Mouse (Mus musculus): ENCODE data around the gene Rpl11.
"Not testable (repeated sequence)": the region's sequence is repeated elsewhere in the genome, so short reads cannot be mapped to it uniquely, and the experiment has no call there.

Gene Rpl11

DNA sequence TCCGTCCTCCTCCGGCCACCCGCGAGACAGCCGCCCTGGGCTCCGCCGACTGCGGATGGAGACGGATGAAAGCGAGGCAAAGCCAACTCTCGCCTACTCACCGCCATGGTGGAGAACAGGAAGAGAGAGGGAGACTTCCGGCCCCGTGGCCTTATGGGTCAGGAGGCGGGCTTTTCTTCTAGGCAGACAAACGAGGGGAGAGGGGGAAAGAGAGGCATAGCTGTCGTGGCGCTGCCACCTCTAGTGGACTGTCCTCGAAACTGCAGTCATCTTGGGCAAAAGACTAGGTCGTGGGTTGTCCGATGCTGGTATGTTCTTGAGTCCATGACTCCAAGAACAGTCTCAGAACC is at the start of gene Rpl11:
Gene Rpl11 (minus strand): TSS at position 182 of the 350 bp plus-strand sequence.
- DNase-seq (ENCODE audit: inconsistent age in 2 of 2, low spot score in 1 of 2) = peak; percentile 93 to 97

DNA sequence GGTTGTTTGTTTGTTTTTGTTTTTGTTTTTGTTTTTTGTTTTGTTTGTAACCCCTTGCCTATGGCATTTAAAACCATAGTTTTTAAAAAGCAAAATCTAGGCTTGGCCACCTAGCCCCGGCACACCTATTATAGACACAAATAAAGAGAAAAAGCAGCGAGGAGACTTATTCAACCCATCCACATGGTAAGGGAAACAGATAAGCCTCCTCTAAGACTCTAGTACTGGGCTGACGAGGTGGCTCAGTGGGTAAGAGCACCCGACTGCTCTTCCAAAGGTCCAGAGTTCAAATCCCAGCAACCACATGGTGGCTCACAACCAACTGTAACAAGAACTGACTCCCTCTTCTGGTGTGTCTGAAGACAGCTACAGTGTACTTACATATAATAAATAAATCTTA is 48.5 kb upstream of the Rpl11 start:
- not testable (repeated sequence) for DNase-seq (ENCODE audit: inconsistent age in 2 of 2, low spot score in 1 of 2)

DNA sequence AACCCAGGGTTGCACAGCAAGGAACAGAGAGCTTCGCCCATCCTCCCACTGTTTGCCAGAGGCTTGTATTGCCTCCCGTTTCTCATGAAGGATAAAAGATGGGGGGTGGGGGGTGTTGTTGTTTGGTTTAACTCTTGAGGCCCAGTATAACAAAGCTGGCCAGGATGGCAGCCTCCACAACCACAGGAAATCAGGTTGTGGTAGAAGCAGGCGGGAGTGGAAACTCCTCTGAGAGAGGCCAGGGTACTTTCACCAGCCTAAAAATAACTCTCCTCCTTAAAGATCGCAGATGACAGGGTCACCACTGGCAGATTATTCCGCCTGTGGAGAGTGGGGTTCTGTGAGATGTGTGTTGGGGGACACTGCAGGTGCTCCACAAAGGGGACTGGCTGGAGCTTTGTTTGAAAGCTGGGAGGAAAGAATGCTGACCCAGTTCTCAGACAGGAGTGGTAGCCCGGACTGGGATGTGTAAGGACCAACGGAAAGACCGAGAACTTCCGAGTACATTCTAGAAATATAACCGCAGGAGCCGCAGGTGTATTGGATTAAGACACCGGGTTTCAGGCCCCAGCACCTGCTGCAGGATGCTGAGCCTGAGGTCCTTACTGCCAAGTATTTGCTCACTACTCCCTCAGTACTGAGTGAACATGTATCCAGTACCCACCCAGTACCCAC is 47.3 kb upstream of the Rpl11 start:
- no peak for DNase-seq (ENCODE audit: inconsistent age in 2 of 2, low spot score in 1 of 2)

DNA sequence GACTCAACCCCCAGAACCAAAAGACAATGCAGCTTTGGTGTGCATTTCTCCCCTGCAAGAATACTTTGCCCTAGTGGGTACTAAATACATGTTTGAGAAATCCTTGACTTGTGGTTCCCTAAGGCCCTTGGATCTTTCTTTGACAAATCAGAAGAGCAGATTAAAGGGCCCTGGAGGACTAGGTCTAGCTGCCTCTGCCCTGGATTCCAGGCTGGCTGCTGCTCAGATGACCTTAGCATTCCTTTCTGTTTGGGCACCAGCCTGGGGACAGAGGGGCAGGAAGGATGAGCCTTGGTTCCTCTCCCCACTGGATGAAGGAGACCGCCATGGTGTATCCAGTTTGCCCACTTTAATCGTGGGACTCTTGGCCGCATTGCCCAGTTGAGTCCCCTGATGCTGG is 45.2 kb upstream of the Rpl11 start:
- peak in 1 of 2 experiments; percentile 74 for DNase-seq (ENCODE audit: inconsistent age in 2 of 2, low spot score in 1 of 2)

DNA sequence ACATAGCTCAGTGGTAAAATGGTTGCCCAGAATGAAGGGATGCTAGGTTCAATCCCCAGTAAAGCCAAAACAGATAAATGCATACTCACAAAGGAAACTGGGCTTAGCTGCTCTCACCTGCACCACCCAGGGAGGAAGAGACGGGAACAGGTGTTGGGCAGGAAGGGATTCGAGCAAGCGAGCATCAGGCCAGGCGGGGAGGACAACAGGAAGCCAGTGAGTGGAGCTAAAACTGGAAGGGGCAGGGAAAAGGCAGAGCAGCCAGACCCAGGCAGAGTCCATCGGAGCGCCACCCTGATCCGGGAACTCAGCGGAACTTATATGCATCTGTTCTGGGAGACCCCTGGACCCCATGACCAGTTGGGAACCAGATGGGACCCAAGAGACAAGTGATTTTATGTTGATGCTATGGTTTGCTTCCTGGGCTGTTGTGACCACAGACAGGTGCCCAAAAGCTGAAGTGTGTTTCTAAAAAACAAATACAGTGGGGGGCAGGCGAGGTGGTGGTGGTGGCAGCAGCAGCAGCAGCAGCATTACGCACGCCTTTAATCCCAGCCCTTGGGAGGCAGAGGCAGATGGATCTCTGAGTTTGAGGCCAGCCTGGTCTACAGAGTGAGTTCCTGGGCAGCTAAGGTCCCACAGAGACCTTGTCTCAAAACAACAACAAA is 43.4 kb upstream of the Rpl11 start:
- DNase-seq (ENCODE audit: inconsistent age in 2 of 2, low spot score in 1 of 2) = no peak

DNA sequence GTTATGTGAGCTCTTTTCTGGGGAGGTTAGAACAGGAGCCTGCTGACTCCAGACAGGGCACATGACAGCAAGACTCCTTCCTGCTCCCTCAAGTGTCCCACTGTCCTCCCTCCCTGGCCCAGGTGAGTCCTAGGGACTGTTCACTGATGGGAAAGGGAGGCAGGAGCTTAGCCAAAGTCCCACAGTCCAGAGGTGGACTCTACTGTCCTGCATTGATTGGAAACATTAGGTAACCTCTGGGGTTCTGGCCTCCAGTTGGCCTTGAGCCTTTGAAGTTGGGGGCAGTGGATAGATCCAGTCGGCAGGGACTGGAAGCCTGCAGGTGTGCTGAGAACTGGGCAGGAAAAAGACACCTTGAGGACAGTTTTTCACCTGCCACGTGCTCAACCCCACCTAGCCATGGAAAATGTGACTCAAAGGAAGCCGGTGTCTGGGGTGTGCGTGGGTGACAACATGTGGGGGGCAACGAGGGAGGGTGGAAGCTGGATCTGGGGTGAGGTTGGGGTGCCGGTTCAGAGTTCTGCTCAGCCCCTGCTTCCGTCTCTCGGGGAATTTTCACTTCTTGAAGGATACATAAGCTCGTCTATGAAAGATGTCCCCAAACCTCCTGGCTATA is 42.4 kb upstream of the Rpl11 start:
- no peak for DNase-seq (ENCODE audit: inconsistent age in 2 of 2, low spot score in 1 of 2)

DNA sequence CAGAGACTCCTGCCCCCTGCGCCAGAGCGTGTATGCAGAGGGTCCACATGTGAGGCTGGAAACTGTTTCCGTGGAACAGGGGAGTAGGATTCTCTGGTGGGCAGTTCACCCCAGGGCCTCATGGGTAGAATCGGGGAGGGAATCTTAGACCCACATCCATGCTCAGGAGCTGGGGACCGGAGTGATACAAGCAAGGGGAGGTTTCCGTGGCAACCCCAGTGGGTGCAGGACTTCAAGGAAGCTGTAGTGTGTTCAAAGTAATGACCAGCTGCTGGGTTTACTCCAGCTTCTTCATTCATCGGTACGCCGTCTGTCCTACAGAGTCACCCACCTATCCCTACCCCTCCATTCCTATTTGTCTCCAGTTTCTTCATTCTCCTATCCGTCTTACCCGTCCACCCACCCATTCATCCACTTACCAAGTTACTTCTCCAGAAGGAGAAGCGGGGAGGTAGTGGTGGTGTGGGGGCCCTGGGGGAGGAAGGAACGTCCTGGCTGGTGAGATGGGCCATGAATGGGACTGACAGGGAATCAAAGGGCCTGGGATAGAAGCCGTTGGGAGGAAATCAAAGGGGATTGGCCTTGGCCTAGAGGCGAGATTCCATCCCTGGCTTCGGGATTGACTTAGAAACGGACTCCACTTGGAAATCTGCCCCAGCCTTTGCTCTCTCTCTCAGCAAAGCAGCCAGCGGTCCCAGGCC is 41.4 kb upstream of the Rpl11 start:
- DNase-seq (ENCODE audit: inconsistent age in 2 of 2, low spot score in 1 of 2) = peak; percentile 51 to 78

DNA sequence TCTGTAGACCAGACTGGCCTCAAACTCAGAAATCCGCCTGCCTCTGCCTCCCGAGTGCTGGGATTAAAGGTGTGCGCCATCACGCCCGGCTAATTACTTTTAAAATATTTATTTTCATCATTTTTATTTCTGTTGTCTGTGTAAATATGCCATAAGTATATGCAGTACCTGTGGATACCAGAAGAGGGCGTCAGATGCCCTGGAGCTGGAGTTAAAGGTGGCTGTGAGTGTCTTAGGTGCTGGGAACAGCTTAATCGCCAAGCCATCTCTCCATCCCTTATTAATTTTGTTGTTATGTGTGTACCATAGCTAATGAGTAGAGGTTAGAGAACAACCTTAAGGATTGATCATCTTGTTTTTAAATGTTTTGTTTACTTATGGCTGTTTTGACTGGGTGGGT is 39.3 kb upstream of the Rpl11 start:
- DNase-seq (ENCODE audit: inconsistent age in 2 of 2, low spot score in 1 of 2) = no peak

DNA sequence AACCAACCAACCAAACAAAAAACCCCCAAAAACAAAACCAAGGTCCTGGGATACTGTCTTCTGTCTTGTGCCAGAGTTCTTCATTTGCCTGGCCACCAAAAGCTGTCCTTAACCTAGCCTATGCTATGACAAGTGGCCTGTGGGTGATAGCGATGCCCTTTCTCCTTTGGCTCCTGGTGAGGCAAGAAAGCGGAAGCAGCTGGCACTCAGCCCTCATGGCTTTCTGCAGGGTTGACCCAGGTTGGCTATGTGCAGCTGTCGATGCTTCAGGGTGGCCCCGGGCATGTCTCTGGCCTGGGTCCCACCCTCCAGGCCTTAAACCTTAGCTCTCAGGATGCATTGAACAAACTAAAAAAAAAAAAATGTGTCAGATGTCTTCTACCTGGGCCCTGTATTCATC is 38.1 kb upstream of the Rpl11 start:
- DNase-seq (ENCODE audit: inconsistent age in 2 of 2, low spot score in 1 of 2) = peak in 1 of 2 experiments; percentile 39

DNA sequence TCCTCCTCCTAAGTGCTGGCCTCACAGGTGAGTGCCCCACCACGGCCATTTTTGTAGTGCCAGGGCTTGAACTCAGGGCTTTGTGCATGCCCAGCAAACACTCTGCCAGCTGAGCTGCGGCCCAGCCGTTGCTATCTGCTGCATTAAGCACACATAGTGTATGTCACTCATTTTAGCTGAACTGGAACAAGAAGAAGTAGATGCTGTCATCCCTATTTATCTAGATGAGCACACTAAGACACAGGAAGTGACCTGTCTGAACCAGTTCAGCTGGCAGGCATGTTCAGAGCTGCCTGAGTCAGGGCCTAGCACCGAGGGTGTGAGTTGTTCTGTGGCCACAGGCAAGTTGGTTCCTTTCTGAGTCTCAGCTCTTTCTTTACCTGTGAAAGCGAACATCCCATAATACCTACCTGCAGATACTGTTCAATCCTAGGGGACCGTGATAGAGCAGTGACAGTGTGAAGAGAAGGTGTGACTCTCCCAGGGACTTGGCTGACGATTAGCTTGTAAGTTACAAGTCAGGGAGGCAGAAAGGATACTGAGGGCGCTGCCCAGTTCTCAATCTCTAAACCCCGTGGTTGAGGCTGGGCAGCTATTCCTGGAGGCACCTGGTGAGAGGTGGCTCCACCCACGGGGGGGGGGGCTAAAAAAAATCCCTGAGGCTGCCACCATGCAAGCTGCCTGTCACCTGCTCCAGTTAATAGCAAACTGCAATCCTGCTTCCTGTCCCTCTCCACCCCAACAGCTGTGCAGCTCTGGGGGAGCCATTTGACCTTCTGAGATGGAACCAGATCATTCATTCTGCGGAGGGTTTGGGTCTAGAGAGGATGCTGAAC is 36.7 kb upstream of the Rpl11 start:
- no peak for DNase-seq (ENCODE audit: inconsistent age in 2 of 2, low spot score in 1 of 2)

DNA sequence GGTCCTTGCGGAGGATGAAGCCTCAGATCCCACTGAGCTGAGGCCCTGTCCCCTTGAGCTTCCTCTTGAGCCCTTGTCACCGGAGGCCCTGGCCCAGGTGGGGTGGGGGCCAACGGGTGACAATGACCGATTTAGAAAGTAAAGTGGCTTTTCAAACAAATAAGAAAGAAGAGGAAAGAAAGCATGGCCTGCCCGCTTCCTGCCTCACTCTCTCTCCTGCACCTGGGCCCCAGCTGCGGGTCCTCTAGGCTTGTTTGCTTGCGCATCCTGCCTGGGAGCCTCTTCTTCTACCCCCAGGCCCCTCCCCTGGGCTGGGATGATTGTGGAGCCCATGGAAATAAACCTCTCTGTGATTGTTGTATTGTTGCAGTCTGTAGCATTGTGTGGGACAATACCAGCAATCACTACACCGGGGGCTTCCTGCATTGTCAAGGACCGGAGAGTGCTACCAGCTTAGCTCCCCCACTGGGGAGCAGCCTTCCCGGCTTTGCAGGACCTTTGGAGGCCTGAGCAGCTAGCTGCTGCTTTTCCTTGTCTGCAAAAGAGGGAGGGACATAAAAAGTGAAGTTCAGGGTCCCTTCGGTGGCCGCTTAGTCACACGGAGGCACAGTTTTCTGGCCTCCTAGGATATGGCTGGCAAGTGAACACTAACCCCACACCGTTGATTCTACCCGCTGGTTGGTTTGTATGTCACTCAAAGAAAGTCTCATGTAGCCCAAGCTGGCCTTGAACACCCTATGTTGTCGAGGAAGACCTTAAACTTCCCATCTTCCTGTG is 35.9 kb upstream of the Rpl11 start:
- DNase-seq (ENCODE audit: inconsistent age in 2 of 2, low spot score in 1 of 2) = peak; percentile 43 to 83

DNA sequence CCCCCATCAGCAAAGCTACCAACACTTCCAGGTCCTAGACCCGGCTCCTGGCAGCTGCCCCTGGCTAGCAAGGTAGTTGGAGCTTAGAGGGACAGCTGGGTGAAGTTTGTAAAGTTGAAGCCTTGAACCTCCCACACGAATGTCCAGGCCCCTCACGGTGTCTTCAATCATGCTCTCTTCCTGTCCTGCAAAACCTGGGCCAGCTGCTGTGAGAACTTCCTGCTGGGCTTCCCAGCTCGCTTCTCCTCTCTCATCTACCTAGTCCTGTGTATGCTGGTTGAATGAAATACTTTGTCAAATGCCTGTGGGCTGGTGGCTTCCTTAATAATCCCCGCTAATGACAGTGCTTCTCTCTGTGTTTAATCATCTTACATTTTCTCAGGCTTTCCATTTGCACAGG is 35.1 kb upstream of the Rpl11 start:
- no peak for DNase-seq (ENCODE audit: inconsistent age in 2 of 2, low spot score in 1 of 2)

DNA sequence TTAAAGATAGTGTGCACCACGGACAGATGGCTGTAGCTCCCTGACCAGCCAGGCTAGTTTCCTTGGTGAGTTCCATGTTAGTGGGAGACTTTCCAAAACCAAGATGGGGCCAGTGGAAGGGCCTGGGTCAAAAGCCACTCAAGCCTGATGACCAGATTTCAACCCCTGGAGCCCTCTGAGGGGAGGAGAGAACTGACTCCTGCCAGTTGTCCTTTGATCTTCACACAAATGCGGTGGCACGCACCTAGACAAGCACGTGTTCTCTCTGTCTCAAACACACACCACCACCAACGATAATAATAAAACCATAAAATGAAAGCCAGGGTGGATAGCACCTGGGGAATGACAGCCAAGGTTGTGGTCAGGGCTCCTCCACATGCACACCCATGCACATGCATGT is 34.0 kb upstream of the Rpl11 start:
- DNase-seq (ENCODE audit: inconsistent age in 2 of 2, low spot score in 1 of 2) = peak in 1 of 2 experiments; percentile 25

DNA sequence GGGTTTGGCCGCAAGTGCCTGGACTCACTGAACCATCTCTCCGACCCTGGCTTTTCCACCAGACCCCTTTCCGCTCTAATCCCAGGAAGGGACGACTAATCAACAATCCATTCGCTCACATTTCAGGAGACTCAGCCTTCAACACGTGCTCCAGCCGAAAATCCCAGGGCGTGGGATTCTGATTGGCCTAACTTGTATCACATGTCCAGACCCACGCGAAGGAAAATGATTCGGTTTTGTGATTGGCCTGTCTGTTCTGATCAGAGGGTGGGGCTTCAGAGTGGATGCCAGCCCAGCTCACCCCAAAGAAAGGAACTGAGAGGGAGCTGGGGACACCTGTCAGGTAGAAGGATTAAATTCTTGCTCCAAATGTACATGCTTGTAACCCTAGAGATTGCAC is 31.6 kb upstream of the Rpl11 start:
- peak in 1 of 2 experiments; percentile 22 for DNase-seq (ENCODE audit: inconsistent age in 2 of 2, low spot score in 1 of 2)

DNA sequence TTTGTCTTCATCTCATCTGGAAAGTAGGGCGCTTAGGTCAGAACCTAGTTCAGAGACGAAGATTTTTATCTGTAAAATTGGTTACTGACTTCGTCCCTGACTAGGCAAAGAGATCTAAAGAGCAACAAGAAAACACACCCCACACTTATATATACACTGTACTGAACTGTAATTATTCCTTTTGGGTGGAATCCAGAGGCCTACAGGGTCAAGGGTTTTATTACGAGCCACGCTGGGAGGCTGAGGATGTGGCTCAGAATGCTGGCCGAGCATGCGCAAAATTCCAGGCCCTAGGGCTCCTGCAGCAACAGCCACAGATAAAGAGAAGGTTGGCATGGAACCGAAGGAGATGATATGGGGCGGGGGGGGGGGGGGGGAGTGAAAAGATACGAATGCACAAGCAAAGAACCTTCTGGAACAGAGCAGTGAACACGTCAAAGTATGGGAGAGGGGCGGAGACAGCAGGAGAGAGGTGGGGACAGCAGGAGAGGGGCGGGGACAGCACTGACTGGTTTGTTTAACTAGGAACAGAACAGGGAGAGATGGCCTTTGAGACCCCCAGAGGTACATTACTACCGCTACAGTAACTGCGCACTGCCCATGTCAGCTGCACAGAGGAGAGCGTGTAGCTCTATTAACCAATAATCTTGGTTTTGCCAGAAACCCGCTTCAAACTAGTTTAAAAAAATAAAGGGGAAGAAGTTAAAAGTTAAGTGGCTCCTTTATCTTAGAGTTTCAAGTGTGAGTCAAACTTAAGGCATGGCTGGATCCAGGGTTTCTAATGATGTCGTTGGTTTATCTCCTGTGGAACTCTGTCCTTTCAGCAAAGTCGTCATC is 30.3 kb upstream of the Rpl11 start:
- peak in 1 of 2 experiments; percentile 24 for DNase-seq (ENCODE audit: inconsistent age in 2 of 2, low spot score in 1 of 2)

DNA sequence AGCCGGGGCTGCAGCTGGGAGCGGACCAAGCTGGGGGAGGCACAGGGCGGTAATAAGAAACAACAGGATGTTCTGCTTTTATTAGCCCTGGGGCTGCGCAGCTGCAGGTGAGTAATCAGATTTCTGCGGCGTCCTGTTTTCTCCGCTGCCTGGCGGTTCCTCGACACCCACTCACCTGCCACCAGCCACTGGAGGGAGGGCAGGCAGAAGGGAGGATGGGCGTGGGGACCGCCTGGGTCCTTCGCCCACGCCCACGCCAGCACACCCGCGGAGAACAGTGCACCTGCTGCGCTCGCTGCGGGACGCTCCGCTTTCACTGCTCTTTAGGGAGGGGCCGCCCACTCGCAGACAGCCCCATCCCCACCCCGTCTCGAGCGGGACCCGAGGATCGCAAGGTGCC is 28.5 kb upstream of the Rpl11 start:
- DNase-seq (ENCODE audit: inconsistent age in 2 of 2, low spot score in 1 of 2) = peak; percentile 42 to 64

DNA sequence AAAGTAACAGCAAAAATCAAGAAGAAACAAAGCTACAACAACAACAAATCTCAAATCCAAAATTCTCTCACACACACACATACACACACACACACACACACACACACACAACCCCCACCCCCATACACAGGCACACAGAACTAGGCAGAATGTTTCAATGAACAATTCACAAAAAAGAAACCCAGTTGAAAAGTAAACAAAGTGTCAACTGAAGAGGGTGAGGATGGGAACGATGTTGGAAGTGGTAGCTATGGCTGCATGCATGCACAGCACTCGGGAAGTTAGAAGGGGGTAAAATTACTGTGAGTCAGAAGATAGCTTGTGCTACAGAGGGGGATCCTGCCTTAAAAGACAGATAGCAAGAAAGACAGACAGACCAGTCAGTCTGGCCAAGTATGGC is 25.4 kb upstream of the Rpl11 start:
- DNase-seq (ENCODE audit: inconsistent age in 2 of 2, low spot score in 1 of 2) = no peak

DNA sequence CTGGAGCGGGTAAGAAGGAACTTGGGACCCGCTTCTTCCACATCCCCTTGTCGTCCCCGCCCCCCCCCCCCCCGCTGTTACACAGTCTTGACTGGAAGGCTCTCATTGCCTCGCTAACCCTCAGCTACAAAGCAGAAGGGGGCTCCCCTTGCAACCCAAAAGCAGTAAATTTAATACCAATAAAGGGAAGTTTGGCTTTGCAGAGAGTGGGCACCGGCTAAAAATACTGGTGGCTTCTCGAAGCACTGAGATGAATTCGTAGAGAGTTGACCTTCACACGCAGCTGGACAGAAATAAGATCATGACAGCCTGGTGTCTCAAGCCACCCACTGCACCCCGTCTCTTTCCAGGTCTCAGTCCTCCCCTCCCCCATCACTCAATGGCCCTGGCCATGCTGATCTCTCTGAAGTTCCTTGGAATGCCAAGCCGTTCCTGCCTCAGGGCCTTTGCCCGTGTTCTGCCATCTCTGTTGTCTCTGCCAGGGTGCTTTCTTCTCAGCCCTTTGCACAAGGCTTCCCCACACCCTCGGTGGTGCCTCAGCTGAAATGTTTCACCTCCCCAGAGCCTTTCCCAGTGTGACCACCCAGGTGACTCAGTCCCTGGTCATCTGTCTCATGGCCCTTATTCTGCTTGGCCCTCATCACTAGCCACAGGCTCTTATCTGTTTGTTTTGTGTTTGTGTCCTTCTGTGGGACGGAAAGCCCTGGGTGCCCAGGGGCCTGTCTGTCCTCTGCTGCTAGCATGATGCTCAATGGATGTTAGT is 23.7 kb upstream of the Rpl11 start:
- peak in 1 of 2 experiments; percentile 64 for DNase-seq (ENCODE audit: inconsistent age in 2 of 2, low spot score in 1 of 2)

Measured in adrenal gland, adult (tissue).